Mouse (Mus musculus): ENCODE results near the gene Nat8f1. TPM values are rescaled to one million over a fixed set of nuclear protein-coding genes. Genes with fewer than 3 reads are reported as not detected.
"Not testable (repeated sequence)": the region's sequence is repeated elsewhere in the genome, so short reads cannot be mapped to it uniquely, and the experiment has no call there.

Nat8f1 gene
- total RNA-seq, 2 experiments from 2014 or later: 2.1 to 2.4 TPM

DNA sequence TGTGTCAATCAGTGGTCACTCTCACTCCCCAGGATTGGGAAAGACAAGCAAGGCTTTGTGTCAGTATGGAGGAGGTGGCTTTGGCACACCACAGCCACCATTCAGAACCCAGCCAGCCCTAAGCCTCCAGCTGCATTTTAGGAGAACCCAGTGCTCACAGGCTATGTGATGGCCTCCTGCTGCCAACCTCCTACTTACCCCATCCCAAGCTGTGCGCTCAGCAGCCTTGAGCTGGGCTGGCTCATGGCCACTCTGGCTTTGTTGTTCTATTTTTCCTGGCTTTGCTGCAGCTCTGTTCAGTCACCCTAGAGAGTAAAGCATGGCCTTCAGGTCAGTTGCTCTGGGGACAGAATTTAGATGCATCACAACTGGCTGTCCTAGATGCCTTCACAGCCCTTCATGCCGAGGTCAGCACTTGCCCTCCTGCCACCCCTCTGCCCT, 8.6 kb downstream of the Nat8f1 start:
- peak; percentile 23 for DNase-seq

DNA sequence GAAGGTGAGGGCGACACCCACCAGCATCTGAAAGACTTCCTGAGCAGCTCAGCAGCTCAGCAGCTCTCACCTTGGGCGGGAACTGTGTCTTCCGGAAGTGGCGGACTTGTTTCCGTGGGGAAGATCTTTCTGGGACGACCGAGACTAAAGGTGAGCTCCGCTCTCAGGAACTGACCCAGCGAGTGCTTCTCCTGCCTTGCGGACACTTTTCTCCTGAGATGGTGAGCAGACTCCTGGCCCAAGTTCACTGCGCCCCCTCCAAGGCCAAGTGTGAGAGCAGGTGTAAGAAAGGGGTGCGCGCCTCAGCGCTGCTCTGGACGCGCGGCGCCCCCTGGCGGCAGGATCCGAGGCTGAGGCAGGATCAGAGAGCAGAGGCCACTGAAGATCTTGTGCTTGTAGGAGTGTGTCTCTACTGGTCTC, 10.8 kb downstream of the Nat8f1 start, which contains the start of gene Nat8f4:
Gene Nat8f4, minus strand, starts transcription at position 243 of the 420 bp plus-strand sequence.
- DNase-seq: peak; percentile 82

DNA sequence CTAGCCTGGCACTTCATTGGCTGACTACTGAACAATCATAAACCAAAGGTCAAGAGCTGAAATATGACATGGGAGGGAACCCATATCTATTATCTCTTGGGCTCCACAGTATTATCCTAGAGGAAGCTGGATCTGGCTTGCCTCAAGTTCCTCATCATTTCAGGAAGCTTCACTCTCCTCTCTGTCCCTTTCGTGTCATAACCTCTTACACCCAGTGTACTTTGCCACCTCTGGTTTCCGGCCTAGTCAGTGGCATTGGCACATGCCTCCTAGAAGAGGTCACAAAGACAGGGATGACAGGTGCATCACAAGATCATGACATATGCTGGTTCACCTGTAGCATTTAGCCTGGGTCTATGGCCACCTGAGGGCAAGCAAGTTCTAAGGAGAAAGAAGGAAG, 13.2 kb downstream of the Nat8f1 start:
- DNase-seq: no peak

GRCm38 (mm10) chr6:85898596-85899475, 16.7 kb downstream of the Nat8f1 start:
- not testable (repeated sequence) for DNase-seq

- peak; percentile 24 for DNase-seq
Observed at GRCm38 (mm10) chr6:85895061-85895648, 20.3 kb downstream of the Nat8f1 start.

DNA sequence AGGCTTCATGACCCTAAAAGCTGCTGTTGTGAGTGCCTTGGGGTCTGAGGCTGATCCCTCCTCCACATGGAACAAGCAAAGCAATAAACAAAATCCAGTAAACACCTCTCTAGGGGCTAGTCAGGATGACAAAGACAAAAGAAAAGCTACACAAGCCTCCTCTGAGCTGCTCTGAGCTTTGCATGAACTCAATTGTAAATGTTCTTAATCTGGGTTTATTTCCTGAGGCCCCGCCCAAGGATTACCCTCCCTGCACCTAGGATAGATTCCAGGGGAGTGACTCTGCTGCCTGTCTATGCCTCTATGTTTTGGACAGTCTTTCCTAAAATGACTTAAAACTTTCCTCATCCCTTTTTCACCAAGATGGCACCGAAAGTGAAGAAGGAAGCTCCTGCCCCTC, 26.5 kb downstream of the Nat8f1 start:
- no peak for DNase-seq

GRCm38 (mm10) chr6:85884311-85884710, 31.2 kb downstream of the Nat8f1 start:
- DNase-seq: no peak

DNA sequence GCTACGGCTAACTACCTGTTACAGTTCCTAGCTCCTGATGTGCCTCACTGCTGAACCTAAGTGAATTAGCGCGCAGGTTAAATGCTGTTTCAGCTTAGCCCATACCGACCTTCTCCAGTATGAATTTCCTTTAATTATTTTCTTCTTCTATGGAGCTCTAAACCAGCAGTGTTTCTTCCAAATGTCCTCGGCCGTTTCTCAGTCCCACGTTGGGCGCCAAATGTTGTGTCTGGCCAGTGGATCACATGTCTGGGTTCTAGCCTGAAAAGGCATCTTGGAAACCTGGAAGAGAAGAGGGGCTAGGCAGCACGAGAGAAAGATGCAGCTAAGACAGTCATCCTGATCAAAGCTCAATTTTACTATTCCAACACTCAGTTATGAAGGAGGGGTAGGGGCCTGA, 32.2 kb downstream of the Nat8f1 start:
- DNase-seq: not testable (repeated sequence)

GRCm38 (mm10) chr6:85869006-85869405, 46.5 kb downstream of the Nat8f1 start, which contains the start of gene Nat8f2:
Nat8f2 (minus strand) TSS chr6:85869158.
- not testable (repeated sequence) for DNase-seq

DNA sequence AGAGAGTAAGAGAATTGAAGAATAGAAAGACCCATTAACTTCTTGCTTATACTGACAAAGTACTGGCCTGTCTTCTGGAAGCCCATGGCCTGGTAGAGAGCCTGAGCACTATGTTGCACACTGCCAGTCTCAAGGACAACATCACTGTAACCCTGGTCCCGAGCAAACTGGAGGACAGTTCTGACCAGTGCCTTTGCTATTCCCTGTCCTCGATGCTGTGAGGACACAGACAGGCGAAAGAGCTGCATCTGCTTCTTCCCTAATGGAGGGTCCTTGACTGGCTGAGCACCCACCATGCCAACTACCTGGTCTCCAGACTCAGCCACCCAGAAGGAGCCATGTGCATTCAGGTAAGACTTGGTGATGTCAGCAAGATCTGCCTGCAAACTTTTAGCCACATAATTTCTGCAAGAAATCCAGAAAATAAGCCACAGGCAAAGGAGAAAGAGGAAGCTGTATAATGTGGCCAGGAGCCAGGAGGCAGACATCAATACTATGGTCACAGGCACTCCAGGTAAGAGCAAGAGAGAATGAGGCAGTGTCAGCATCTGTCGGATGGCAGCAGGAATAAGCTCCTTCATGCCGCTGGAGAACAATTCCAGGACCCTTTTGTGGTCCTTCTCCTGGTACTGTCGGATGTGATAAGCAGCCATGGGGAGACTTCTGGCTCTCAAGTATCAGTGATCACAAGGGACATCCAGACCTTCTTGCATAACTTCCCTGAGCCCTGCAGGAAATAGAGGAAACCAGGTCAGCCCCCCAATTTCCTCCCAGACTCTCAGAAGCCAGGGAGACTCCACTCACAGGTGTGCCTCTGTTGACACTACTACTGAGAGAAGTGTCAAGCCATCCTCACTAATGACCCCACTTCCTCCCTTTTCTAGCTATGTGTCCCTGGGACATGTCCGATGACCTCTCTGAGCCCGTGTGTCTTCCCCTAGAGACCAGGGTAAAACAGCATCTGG, 47.5 kb downstream of the Nat8f1 start:
- DNase-seq: no peak

GRCm38 (mm10) chr6:85866995-85867394, 48.5 kb downstream of the Nat8f1 start:
- not testable (repeated sequence) for DNase-seq

- not testable (repeated sequence) for DNase-seq
Observed at GRCm38 (mm10) chr6:85866166-85866565, 49.3 kb downstream of the Nat8f1 start.

- DNase-seq: not testable (repeated sequence)
Observed at GRCm38 (mm10) chr6:85864900-85865639, 50.4 kb downstream of the Nat8f1 start.

DNA sequence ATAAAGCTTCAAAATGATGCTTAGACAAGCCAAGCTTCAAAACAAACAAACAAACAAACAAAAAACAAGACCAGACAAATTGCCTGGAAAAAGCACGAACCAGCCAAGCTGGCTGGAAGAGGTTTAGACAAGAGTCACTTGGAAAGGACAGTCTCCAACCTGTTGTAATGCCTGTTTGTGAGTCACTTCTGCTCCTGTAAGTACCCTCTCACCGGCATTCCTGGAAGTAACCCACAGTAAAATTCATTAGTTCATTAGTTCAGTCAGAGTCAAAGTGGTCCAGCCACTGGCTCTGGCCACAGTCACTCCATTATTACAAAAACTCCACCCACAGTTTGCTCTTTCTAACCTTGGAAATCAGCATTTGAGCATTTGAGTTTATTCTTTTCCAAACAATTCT, 51.6 kb downstream of the Nat8f1 start:
- no peak for DNase-seq

- no peak for DNase-seq
Observed at GRCm38 (mm10) chr6:85863136-85863535, 52.4 kb downstream of the Nat8f1 start.

GRCm38 (mm10) chr6:85862565-85862964, 52.9 kb downstream of the Nat8f1 start:
- no peak for DNase-seq

- DNase-seq: no peak
Observed at GRCm38 (mm10) chr6:85861247-85861646, 54.2 kb downstream of the Nat8f1 start.

Data from heart, postnatal 4 days (tissue).